Mouse (Mus musculus) cerebellum, adult 9-10 months (tissue): ENCODE measurements around the gene Spdya.
A peak's percentile ranks its signal among the peaks of the same experiment; 100 is the strongest.
"Not testable (repeated sequence)": the region's sequence is repeated elsewhere in the genome, so short reads cannot be mapped to it uniquely, and the experiment has no call there.

Source experiments
- DNase-seq: peaks from one replicate; pipeline ENCODE4 v3.0.0; 2022

Spdya gene

DNA sequence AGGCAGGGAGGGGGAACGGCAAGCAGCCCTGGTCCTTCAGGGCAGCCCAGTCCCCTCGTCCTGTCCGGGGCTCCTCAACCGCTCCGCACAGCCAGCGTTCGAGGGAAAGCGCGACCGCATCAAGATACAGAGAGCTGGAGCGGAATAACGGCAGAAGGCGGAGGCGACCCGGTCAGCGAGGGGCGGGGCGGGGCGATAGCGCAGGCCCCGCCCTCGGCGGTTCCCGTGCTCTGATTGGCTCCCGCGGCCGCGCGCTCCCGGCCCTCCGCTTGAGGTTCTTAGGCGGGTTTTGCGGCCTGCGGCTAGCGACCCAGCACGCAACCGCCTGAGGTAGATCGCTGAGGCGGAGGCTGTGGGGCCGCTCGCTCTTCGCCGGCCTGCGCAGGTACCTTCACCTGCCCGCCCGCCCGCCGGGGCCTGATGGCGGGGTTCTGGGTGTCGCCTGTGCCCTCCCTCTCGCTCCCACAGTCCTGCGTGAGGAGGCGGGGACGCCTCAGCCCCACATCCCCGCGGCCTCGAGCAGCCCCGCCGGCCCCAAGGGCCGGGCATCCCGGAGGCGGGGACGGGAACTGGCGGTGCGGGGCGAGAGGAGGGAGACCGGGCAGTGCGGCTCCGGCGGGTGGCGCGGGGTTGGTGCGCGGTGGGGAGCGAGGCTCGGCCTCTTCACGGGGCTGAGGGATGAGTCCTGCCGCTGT is at the start of gene Spdya:
TSS of gene Spdya (plus strand) at position 305 of the 695 bp plus-strand sequence.
- DNase-seq = peak; percentile 89

DNA sequence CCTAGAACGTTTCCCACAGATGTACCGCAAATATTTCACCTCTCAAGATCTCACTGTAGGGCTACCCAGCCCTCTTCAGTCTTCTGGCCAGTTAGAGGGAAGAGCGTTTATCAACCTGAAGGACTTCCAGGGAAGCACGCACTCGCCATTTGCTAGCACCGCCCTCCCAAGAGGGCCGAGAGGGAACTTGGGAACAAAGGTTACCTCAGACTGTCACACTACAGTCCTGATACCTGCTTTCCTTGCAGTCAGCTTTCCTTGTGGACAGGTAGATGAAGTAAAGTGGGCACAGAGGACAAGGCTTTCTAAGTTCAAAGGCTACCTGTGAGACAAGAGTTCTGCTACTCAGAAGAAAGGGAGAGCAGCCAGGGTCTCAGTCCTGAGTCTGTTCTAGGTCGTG is 45.0 kb upstream of the Spdya start:
- DNase-seq = no peak

DNA sequence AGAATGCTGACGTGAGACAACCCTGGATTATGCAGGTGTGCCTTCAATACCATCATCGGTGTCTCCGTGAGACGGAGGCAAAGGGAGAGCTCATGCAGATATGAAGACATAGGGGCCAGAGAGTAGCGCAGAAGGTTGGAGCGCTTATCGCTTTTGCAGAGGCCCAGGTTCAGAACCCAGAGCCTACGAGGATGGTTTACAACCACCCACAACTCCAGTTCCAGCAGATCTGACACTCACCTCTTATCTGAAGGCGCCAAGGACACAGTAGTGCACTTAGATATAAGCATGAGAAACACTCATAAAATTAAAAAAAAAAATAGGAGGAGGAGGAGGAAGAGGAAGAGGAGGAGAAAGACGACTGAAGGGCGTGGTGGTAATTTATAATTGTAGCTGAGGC is 41.6 kb upstream of the Spdya start:
- DNase-seq = no peak

DNA sequence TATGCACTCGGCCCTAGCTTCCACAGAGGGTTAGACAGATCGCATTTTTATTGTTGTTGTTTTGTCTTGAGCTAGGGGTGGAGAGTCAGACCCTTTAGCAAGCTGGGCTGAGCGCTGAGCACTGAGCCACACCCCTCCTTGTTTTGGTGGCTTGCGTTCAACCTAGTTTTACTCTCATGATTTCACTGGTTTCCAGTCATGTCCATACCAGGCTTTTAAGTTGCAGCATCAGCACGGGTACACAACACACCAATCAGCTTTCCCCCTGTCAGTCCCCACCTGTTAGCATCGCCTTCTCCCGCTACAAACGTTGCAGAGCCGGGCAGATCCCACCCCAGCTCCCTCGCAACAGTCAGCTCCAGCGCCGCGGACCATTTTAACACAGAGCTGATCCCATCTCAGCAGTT is 25.6 kb upstream of the Spdya start:
- DNase-seq = no peak

DNA sequence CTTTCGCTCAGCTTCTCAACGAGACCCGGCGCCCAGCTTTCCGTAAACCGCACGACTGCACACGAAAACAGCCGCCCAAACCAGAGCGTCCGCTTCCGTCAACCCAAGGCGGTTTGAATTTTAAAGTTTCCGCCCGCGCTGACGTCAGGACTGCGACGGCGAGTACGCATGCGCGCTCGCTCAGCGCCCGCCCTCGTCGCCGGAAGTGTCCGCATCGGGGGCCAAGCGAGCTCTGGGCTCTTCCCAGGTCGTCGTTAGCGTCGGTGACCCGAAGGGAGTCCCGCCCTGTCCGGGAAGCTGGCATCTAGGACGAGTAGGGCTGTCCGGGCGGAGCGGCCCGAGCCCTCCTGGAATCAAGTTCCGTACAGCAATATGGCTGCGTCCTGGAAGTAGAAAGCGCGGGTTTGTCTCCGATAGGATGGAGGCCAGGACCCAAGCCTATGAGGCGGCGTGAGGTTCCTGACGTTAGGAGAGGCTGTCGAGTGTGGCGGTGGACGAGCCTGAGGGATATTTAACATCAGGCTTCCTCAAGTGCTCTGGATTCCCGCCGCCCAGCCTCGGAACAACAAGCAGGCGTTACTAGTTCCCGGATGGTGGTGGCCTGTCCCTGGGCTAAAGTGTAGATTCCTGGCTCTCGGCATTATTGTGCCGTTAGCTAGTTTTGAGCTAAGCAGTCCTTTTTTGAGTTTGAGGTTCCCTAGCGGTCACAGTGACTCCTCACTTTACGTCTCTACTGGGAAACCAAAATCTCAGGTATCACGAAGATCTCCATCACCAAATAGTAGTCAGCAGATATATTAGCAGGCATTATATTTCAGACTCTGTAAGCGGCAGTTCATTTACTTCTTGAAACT is 24.9 kb upstream of the Spdya start, which contains the start of gene Ndc80:
TSS of gene Ndc80 (minus strand) at position 147 of the 854 bp plus-strand sequence.
- peak; percentile 94 for DNase-seq

DNA sequence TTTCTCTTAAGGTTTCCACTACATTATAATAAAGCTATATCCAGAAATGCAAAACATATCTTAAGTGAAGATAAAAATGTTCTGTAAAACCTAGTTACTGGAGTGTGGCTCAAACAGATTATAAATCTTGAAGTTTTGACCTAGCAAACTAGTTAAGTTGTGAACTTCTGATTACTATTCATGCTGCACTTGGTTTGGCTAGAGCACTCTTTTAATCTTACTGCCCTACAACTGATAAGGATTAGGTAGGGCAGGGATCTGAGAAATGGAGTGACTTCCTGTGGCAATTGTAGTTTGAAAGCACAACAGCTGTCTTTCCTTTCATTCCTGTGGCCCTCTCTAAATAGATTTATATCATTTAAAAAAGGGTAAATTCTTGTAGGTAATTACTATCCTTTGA is 23.8 kb upstream of the Spdya start:
- DNase-seq = no peak

DNA sequence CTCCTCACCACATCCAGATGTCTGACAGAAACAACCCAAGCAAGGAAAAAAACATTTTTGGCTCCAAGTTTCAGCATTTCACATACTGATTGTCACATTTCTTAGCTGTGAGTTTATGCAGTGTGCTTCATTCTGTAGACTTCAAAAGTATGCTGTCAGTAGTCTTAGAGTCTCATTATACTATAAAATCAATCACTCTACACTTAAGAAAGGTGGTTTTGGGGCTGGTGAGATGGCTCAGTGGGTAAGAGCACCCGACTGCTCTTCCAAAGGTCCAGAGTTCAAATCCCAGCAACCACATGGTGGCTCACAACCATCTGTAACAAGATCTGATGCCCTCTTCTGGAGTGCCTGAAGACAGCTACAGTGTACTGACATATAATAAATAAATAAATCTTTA is 16.3 kb upstream of the Spdya start:
- DNase-seq = not testable (repeated sequence)

DNA sequence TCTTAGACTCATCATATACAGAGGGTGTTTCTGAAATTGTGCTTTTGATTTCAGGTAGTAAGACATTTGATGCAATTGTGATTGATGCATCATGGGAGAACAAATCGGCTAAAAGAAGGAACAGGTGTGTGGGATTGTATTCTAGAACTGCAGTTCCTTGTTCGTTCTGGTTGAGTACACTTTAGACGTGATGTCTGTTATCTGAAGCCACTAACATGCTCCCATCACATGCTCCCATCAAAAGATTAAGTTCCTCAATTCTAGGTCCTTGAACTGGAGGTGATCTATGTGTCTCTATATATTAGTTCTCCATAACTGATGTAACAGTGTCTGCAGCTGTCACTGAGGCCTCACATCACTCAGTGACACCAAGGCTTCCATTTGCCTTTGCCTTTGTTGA is 14.7 kb upstream of the Spdya start:
- no peak for DNase-seq

DNA sequence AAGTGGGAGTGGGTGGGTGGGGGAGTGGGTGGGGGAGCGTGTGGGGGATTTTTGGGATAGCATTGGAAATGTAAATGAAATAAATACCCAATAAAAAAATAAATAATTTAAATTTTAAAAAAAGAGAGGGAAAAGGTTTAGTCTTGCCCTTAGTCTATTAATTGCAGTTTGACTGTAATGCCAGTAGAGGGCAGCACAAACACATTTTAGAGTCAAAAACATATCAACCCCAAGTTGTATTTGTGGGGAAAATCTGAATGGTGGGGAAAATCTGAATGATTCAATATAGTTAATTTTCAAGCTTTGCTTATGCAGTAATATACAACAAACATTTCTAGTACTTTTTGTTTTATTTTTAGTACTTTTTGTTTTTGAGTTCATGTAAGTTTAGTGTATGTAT is 3.3 kb upstream of the Spdya start:
- DNase-seq = peak; percentile 49

DNA sequence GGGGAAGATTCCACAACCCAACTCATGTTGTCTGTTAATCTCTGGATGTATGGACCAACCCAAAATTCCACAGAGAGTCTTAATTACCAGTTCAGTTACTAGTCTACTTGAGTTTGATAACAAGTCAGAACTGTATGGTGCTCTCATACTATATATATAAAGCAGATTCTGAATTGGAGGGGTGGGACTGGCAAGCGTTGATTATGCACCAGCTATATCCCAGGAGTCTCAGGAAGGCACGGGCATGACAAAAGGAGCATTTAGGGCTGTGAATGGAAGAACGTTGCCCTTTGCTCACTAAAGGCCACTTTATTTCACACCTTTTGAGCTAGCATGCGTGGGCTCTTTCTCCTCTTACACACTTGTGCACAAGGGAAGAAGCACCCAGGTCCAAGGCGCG is 511 bp upstream of the Spdya start:
- no peak for DNase-seq

DNA sequence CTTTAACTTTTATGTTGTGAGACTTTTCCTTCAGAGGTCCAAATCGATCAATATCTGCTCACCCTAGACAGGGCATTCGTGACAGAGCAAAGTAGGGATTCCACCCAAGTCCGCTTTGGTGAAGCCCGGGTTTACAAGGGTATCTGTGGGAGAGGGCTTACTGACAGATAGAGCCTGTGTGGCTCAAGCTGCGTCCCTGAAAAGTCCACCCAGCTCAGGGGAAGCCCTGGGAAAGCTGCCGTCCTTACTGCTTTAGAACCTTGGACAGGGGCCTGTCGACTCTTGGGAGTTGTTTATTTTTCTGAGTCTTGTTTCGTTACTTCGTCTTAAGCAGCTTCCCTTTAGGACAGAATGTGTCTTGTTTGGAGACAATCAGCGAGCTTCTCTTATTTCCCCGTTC is 1.0 kb downstream of the Spdya start:
- DNase-seq = no peak

DNA sequence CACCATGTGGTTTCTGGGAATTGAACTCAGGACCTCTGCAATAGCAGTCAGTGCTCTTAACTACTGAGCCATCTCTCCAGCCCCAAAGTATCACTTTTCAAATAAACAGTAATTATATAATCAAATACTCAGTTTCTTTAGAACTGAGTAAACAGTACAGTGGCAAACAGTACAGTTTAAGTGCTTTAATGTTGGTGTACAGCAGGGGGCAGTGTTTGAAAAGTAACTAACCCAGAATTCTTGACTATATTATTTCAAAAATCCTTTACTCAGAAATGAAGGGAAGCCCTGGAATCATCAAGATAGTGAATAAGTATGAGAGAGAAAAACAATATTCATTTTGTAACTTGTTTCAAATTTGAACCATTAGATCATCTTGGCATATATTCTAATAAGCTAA is 9.8 kb downstream of the Spdya start:
- peak; percentile 46 for DNase-seq

DNA sequence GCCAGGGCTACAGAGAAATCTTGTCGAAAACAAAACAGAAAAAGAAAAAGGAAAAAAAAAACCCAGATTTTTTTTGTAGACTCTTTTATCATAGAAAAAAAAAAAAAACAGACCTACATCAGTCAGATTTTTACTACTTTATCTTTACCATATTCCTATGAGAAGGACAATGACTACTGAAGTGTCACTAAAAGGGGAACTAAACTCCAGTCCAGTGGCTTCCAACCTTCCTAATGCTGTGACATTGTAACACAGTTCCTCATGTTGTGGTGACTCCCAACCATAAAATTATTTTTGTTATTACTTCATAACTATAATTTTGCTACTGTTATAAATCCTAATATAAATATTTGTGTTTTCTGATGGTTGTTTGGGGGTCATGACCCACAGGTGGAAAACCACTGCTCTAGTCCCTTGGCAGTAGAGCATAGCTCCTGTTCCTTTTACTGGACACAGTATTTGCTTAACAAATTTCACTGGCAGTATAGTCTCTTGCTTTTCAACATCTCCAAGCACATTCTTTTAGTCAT is 27.4 kb downstream of the Spdya start:
- no peak for DNase-seq

DNA sequence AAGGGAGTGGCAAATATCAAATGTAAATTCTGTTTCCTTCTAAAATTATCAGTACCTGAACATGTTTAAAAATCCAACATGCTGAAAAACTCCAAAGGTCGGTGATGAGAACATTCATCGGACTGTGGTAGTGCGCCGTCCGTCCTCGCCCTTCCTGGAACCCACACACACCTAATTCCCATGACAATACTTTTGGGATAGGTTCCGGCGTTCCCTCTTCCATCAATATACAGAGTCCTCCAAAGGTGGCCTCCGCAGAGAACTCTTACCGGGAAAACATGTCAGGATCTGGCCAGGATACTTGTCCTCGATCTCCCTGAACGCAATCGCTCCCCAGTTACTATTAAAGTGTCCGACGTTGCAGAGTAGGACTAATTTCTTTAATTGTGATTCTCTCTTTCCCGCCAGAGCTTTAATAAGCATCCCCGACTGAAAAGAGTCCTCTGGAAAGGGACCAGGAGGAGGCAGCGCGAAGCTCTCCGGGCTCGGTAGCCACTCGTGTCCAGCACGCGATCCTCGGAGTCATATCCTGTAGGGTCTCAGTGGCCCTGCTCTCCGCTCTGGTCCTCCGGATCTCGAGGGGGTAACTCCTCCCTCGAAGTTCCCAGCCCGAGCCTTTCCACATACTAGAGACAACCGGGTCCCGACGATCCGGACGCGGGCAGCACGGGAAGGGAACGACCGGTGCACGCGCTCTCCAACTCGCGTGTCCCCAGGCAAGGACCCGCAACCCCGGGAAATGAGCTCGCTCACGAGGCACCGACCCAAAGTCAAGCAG is 46.2 kb downstream of the Spdya start:
- DNase-seq = peak; percentile 31

DNA sequence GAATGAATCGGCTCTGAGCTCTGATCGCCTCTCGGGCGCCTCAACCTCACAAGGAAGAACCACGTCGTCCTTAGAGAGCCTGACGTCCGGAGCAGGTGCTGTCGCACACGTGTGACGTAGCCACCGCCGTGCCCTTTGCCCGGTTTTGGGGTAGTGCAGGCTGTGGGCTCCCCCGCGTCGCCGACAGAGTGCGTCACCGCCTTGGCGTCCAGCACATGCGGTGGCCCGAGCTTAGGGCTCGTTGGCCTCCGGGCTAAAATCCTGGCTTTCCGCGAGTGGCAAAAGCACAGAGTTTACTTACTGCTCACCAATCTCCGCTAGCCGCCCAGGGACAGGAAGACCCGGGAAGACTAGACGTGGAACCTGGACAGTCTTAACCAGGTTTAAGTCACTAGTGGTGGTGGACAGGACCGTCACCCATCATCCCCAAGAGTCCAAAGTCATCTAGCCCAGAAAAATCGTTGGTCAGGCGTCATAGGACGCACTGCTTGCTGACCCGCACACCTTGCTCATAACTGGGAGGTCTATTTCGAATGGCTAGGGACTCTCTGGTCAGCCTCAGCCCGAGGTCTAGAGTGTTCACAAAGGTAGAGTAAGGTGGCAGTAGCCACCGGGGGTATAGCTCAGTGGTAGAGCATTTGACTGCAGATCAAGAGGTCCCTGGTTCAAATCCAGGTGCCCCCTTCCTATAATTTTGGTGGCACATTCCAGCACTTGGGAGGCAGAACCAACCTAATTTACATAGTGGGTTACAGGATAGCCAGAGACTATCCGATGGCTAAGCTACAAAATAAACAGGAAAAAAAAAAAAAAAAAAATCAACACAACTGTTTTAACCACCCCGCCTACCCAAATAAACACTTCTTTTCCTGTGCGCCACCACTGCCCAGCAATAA is 47.0 kb downstream of the Spdya start:
- DNase-seq = peak; percentile 94

DNA sequence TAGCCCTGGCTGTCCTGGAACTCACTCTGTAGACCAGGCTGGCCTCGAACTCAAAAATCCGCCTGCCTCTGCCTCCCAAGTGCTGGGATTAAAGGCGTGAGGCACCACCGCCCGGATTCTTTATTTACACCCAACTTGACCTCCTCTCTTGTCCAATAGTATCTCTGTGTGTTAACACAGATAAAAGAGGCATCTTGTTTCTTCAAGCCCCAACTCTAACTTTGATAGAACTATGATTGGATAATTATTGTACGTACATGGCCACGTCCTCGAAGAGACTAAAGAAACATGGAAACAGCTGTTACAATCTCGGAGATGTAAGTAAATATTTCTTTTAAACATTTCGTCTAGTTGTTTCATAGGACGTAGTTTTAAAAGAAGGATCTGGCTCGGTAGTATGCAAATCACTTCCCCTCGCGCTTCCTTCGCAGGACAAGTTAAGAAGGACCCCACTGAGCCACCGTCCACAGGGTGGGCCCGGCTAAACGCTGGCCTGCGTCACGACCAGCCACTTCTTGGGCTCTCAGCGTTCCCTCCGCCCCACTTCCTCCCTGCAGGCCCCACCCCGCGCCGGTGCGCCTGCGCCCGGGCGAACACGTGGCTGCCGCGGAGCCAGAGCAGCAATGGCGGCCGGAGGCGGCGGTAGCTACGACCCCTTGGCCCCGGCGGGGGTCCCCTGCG is 63.9 kb downstream of the Spdya start, which contains the start of gene Wdr43:
TSS of gene Wdr43 (plus strand) at position 258 of the 681 bp plus-strand sequence.
- peak; percentile 94 for DNase-seq

DNA sequence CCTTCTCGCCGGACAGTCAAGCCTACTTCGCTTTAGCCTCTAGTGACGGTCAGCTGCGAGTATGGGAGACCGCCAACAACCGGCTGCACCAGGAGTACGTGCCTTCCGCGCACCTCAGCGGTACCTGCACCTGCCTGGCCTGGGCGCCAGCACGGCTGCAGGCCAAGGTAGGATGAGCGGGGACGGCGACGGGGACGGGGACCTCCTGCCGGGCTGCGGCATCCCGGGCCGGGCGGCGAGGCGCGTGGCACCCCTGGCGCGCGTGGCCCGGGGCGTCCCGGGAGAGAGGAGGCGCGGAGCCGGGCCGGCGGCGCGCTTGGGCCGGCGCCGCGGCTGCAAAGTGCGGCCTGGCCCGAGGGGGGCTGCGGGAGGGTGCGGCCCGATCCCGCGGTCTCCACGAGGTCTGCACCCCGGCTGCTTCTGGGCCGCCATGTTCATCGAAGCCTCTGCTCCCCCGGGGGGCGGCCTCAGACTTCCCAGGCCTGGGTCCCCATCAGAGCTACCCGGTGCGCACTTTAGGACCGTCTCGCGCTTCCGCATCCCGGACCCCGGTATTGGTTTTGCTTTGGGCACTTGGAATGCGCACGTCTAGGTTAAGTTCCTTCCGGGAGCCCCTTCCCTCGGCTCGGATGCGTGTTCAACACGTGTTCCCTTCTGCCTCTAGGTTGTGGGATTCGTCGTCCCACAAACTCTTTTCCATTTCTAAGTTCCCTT is 64.6 kb downstream of the Spdya start:
- DNase-seq = no peak

DNA sequence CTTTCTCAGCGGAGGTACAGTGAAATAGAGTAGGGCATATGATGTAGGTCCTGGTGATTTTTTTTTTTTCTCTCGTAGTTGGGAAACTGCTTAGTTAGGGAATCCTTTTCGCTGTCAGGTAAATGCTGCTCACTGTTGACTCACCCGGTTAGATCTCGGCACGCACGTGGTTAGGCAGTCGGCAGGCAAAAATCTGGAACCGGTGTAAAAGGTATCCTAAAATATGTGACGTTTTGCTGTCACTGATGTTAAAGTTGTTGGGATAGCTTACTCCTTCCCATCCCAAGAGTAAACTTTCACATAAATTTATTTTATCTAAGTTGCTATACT is 65.1 kb downstream of the Spdya start:
- DNase-seq = no peak

DNA sequence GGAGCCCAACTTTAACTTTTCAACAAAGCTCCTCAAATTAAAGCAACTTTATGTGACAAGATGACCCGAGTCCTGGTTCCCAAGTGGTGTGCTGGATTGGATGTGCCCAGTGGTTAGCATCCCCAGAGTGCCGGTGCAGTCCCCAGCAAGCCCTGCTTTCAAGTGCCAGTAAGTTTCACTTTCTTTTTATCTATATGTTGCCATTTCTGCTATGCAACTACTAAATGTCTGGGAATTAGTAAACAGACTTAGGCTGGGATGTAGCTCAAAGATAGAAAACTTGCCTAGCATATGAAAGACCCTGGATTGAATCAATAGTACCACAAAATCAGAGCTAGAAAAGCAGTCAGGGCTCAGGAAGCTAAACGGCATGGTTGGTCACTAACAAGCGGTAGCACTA is 66.1 kb downstream of the Spdya start:
- DNase-seq = no peak

DNA sequence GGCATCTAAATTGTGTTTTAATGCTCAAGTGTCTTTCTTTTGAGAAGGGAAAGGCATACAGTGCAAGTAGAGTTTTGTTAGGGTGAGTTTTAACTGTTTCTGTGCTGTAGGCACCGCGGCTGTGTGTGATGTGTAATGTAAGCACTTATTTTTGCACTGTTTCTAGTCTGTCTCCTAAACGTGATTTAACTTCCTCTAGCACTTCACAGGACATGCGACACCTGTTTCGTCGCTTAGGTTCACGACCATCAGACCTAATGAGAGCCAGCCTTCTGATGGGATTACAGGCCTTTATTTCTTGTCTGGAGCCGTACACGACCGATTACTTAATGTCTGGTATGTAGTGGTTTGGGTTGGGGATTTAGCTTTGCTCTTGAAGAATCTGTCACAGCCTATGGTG is 79.9 kb downstream of the Spdya start:
- no peak for DNase-seq

DNA sequence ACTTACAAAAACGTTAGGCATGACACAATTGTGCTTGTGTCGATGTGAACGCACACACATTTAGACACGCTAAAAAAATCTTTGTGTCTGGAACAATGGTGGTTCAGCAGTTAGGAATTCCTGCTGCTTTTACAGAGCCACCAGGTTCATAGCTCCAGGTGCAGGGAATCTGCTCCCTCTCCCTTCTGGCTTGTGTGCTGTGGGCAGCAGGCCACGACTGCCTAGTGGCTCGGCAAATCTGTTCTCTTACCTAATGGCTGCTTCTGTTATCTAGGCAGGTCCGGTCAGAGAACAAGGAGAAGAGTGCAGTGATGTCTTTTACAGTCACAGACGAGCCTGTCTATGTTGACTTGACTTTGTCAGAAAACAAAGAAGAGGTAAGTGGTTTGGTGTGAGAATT is 81.5 kb downstream of the Spdya start:
- peak; percentile 72 for DNase-seq
